Mouse (Mus musculus): ENCODE results near the gene Sgsh.

Sgsh gene

DNA sequence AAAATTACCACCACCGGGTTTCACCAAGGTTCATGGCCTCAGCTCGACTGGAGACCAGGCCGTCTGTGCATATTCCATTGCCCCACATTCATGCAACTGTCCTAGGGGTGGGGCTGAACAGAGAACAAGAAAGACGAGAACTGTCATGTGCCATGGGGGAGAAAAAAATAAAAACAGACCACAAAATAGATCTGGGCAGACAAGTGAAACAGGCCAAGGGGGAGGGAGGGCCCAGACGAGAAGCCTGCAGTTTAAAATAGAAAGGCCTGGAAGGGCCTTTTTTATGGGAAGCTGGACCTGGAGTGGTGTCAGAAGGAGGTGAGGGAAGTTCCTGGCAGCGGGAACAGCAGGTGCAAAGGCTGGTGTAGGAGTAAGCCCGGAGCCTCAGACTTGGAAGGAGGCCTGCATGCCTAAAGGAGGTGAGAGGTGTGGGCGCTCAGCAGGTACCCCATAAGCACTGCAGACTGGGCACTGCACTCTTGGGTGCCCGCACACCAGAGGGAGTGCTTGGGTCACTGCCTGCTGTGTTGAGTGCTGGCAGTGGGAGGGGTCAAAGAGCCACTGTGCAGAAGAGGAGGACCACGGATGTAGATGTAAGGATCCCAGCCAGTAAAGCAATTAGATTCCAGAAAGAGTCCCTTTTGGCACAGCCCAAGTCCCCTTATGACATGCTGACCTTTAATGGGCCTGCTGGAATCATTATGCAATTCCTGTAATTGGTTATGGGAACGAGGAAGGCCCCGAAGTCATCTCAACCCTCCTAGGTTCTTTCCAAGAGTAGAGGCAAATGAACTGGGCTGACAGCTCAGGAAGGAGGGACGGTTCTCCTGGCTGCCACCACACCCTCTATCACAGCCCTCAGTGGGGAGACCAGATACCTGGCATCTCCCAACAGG lies 48.3 kb downstream of the Sgsh start:
- no peak for DNase-seq

DNA sequence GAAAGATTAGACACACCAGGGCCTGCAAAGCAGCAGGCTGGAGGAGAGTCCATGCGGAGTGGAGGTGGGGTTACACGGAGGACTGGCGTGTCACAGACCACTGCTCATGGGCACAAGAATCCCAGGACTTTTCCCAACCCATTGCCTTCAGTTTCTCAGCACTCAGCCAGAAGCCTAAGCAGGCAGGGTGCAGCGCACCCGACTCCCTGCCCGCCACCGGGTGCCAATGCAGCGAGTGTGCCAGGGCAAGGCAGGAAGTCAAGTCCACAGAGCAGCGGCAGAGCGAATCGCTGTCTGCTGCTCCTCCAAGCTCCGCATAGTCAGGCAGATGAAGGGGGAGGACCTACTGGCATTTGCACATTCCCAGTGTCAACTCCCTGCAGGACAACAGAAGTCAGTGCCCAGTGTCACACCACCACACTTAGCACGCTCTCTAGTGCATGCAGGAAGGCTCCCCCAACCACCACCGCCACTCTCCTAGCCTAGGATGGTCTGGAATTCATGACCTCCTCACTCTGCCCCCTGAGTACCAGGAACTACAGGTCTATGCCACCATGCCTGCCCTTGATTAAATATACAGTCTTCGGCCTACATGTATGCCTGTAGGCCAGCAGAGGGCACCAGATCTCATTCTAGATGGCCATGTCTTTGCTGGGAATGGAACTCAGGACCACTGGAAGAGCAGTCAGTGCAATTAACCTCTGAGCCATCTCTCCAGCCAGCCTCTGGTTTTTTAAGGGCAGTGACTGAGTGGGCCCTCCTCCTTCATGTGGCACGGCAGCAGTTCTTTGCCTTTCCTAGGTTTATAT lies 50.2 kb downstream of the Sgsh start:
- no peak for DNase-seq

DNA sequence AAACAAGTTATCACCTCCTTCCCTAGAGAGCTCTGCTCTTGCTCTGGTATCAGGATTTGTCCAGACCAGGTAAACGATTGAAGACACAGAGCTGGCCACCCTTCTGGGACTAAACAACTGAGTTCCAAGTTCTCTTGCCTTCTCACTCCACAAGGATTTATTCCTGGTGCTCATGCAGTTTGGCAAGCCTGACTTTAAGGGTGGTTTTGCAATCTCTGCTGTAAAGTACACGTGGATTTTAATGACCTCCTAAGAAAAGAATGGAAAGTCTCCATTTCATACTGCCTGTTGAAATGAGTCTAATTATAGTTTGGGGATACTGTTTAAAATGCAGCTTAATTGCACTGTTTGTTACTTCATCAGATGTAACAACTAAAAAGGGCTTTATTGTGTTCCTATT lies 54.4 kb downstream of the Sgsh start:
- DNase-seq: no peak

DNA sequence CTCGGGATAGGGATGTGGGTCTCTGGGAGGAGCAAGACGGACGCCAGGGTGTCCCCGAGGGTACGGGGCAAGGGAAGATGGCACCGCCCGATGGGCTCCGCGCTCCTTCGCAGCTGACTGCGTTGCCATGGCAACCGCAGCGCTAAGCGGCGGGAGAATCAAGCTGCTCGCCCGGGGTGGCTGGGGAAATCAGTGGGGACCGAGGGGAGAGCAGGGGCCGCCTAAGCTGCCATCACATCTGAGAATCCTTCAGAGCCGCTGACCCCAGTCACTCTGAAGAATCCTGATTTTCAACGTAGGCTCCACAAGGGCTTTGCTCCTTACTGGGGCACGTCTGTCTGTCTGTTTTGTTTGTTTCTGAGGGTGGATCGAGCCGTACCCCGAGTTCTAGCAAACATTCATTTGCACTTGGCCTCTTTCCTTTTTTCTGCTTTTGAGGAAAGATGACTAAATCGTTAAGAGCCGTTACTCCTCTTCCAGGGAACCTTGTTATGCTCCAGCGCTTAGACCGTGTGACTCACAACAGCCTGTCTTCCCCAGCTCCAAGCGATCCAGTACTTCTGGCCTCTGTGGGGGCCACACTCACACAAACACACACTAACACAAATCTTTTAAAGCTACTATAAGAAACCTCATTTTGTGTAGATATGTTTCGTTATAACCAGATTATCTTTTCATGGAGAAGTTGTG lies 54.9 kb downstream of the Sgsh start:
- no peak for DNase-seq

DNA sequence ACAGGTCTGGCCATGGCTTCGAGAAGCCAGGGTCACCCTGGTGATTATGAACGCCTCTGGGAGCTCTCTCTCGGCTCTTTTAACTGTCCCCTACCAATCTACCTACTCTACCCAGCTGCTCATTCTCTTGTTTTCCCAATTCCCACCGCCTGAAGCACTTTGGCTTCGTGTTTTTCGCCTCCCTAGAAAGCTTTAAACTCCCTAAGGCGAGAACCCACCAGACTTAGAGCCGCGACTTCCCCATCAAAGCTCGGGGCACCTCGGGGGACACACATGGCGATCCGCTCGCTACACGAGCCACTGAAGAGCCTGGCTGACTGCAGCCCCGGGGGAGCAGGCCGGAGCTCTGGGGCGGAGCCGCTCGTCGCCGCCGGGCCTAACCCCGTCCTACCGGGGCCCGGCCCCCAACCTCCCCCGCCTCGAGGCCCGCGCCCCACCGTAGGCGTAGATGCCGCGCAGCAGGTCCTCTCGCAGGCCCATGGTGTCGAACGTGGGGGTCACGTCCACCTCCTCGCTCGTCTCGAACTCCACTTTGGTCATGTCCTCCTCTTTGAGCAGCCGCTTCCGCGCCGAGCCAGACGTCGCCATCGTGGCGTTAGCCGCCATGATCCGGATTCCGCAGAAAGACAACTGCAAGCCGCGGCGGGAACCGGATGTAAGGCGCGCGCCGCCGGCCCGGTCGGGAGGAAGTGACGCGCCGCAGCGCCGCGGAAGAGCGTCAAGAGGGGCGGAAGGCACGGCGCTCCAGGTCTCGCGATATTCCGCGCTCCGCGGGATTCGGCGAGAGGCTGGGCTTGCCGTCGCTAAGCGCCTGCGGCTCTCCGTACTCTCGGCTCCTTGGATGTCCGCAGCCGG lies 55.7 kb downstream of the Sgsh start, which contains the start of gene Eif4a3:
Gene Eif4a3 (minus strand): TSS at position 699 of the 855 bp plus-strand sequence.
- DNase-seq: peak; percentile 95

DNA sequence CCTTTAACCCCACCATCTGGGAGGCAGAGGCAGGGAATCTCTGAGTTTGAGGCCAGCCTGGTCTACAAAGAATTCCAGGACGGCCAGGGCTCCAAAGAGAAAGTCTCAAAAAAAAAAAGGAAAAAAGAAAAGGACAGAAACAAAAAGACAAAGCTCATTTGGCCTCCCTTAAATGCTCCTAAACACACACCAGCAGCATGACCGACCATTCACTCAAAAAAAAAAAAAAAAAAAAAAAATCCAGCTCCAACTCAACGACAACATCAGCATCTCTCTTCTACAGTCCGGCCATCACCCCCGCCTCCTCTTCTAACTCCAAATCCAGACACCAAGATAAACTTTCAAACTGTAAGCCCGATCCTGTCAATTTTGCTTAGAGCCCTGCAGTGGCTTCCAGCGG lies 56.4 kb downstream of the Sgsh start:
- no peak for DNase-seq

DNA sequence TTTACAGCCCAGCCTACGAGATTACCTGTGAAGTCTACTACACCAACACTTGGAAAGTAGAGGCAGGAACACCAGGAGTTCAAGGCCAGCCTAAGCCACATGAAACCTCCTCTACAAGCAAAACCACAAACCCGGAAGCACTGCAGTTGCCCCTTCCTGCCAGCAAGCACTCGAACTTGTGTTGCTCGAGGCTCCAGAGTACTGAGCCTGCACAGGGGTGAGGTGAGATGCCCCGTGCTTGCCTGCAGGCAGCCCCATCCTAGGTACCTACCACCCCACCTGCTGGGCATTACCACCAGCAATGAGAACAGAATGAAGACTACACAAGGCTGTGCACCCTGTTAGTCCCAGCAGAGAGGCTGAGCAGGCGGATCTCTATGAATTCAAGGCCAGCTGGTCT lies 57.3 kb downstream of the Sgsh start:
- no peak for DNase-seq
